Mouse (Mus musculus): ENCODE results near the gene Dnah2. TPM values are rescaled to one million over a fixed set of nuclear protein-coding genes. Genes with fewer than 3 reads are reported as not detected.

Dnah2 gene
- total RNA-seq, 2 experiments from 2014 or later: 2.2 to 3.7 TPM

- no peak for DNase-seq (ENCODE audit: low spot score in 2 of 2)
Observed at GRCm38 (mm10) chr11:69476802-69477201, 72.1 kb downstream of the Dnah2 start.

GRCm38 (mm10) chr11:69474737-69475136 lies 74.2 kb downstream of the Dnah2 start:
- no peak for DNase-seq (ENCODE audit: low spot score in 2 of 2)

GRCm38 (mm10) chr11:69472687-69473086 lies 76.2 kb downstream of the Dnah2 start:
- DNase-seq (ENCODE audit: low spot score in 2 of 2): no peak

- DNase-seq (ENCODE audit: low spot score in 2 of 2): no peak
Observed at GRCm38 (mm10) chr11:69471491-69471890, 77.4 kb downstream of the Dnah2 start.

GRCm38 (mm10) chr11:69469301-69469700 lies 79.6 kb downstream of the Dnah2 start:
- no peak for DNase-seq (ENCODE audit: low spot score in 2 of 2)

- DNase-seq (ENCODE audit: low spot score in 2 of 2): peak; percentile 16 to 18
Observed at GRCm38 (mm10) chr11:69463996-69464395, 84.9 kb downstream of the Dnah2 start.

GRCm38 (mm10) chr11:69461568-69461967 lies 87.3 kb downstream of the Dnah2 start:
- DNase-seq (ENCODE audit: low spot score in 2 of 2): no peak

- DNase-seq (ENCODE audit: low spot score in 2 of 2): no peak
Observed at GRCm38 (mm10) chr11:69459883-69460282, 89.0 kb downstream of the Dnah2 start.

- DNase-seq (ENCODE audit: low spot score in 2 of 2): no peak
Observed at GRCm38 (mm10) chr11:69457006-69457579, 91.8 kb downstream of the Dnah2 start.

- no peak for DNase-seq (ENCODE audit: low spot score in 2 of 2)
Observed at GRCm38 (mm10) chr11:69452114-69452867, 96.6 kb downstream of the Dnah2 start.

GRCm38 (mm10) chr11:69447299-69447698 lies 101.6 kb downstream of the Dnah2 start:
- no peak for DNase-seq (ENCODE audit: low spot score in 2 of 2)

GRCm38 (mm10) chr11:69443328-69443727 lies 105.6 kb downstream of the Dnah2 start:
- DNase-seq (ENCODE audit: low spot score in 2 of 2): no peak

- no peak for DNase-seq (ENCODE audit: low spot score in 2 of 2)
Observed at GRCm38 (mm10) chr11:69437291-69437690, 111.6 kb downstream of the Dnah2 start.

GRCm38 (mm10) chr11:69433189-69433588 lies 115.7 kb downstream of the Dnah2 start:
- DNase-seq (ENCODE audit: low spot score in 2 of 2): no peak

- no peak for DNase-seq (ENCODE audit: low spot score in 2 of 2)
Observed at GRCm38 (mm10) chr11:69432640-69432982, 116.3 kb downstream of the Dnah2 start.

- peak; percentile 59 to 60 for DNase-seq (ENCODE audit: low spot score in 2 of 2)
Observed at GRCm38 (mm10) chr11:69431829-69432639, 116.9 kb downstream of the Dnah2 start.

- no peak for DNase-seq (ENCODE audit: low spot score in 2 of 2)
Observed at GRCm38 (mm10) chr11:69430631-69431030, 118.3 kb downstream of the Dnah2 start.

- no peak for DNase-seq (ENCODE audit: low spot score in 2 of 2)
Observed at GRCm38 (mm10) chr11:69429313-69429712, 119.6 kb downstream of the Dnah2 start.

- DNase-seq (ENCODE audit: low spot score in 2 of 2): no peak
Observed at GRCm38 (mm10) chr11:69428751-69429150, 120.2 kb downstream of the Dnah2 start.

- no peak for DNase-seq (ENCODE audit: low spot score in 2 of 2)
Observed at GRCm38 (mm10) chr11:69426246-69426645, 122.7 kb downstream of the Dnah2 start.

- DNase-seq (ENCODE audit: low spot score in 2 of 2): no peak
Observed at GRCm38 (mm10) chr11:69423885-69424284, 125.0 kb downstream of the Dnah2 start.

- no peak for DNase-seq (ENCODE audit: low spot score in 2 of 2)
Observed at GRCm38 (mm10) chr11:69422842-69423241, 126.1 kb downstream of the Dnah2 start.
